In genomic region chr6:122544672-122545071, GRCm38 (mm10) we compare ENCODE assay signal across 37 mouse cellular contexts. TPM values are rescaled to one million over a fixed set of nuclear protein-coding genes. Genes with fewer than 3 reads are reported as not detected.
DNase-seq lines count a peak whose midpoint lies in the region; ATAC-seq and TF ChIP-seq lines count a peak whose summit lies in the region.
"Had no signal": no experiment of that assay in that cellular context is flagged by ENCODE, and none has a peak within 500 bp of the region (broad histone marks: within the 10 kb centered on the region; RNA-seq: fewer than 3 reads in every experiment).

No protein-coding gene starts in this region.

- no peaks in the 10 kb centered on the region for H3K4me1 ChIP-seq in embryonic facial prominence, embryonic 13.5 days
- H3K4me1 ChIP-seq in embryonic facial prominence, embryonic 10.5 days = no peaks in the 10 kb centered on the region
- H3K4me1 ChIP-seq in limb, embryonic 12.5 days (replicated peaks) = peaks cover 15% of the 10 kb centered on the region
- H3K4me1 ChIP-seq in limb, embryonic 10.5 days = peaks cover 2% of the 10 kb centered on the region; the same call in 1 of the 2 replicates
- H3K4me1 ChIP-seq in midbrain, postnatal 0 days (ENCODE audit: insufficient read depth, low read length) = no peaks in the 10 kb centered on the region
- H3K4me1 ChIP-seq in midbrain, embryonic 16.5 days (ENCODE audit: control insufficient read depth, insufficient read depth, low read length) = no peaks in the 10 kb centered on the region
- H3K4me1 ChIP-seq: embryonic facial prominence, embryonic 15.5 days; forebrain, embryonic 13.5 days; liver, embryonic 15.5 days; megakaryocyte, embryonic 14.5 days; midbrain, embryonic 12.5 days; neural tube, embryonic 12.5 days had no signal

- no peaks in the 10 kb centered on the region for H3K9me3 ChIP-seq in embryonic facial prominence, embryonic 13.5 days
- no peaks in the 10 kb centered on the region for H3K9me3 ChIP-seq in embryonic facial prominence, embryonic 10.5 days
- no peaks in the 10 kb centered on the region for H3K9me3 ChIP-seq in limb, embryonic 12.5 days
- H3K9me3 ChIP-seq in limb, embryonic 10.5 days (replicated peaks) = no peaks in the 10 kb centered on the region
- H3K9me3 ChIP-seq in midbrain, postnatal 0 days (ENCODE audit: low read length) = no peaks in the 10 kb centered on the region
- H3K9me3 ChIP-seq in midbrain, embryonic 16.5 days (replicated peaks; ENCODE audit: control insufficient read depth, low read length, poor library complexity, severe bottlenecking) = no peaks in the 10 kb centered on the region
- H3K9me3 ChIP-seq: embryonic facial prominence, embryonic 15.5 days; forebrain, embryonic 13.5 days; liver, embryonic 15.5 days; megakaryocyte, embryonic 14.5 days; midbrain, embryonic 12.5 days; neural tube, embryonic 12.5 days had no signal

- 88% methylated on average over 1 of the region's 1 CpGs for WGBS in embryonic facial prominence, embryonic 13.5 days
- 88% methylated on average over 1 of the region's 1 CpGs for WGBS in embryonic facial prominence, embryonic 10.5 days
- WGBS in limb, embryonic 12.5 days = 88% methylated on average over 1 of the region's 1 CpGs
- WGBS in limb, embryonic 10.5 days = 90% methylated on average over 1 of the region's 1 CpGs
- WGBS in midbrain, postnatal 0 days = 94% methylated on average over 1 of the region's 1 CpGs
- 81% methylated on average over 1 of the region's 1 CpGs for WGBS in midbrain, embryonic 16.5 days

- H3K27ac ChIP-seq in embryonic facial prominence, embryonic 13.5 days = no peak overlapping the region
- no peak overlapping the region for H3K27ac ChIP-seq in embryonic facial prominence, embryonic 10.5 days (replicated peaks)
- H3K27ac ChIP-seq in limb, embryonic 12.5 days = peak overlapping the region; percentile 66
- no peak overlapping the region for H3K27ac ChIP-seq in limb, embryonic 10.5 days
- H3K27ac ChIP-seq in midbrain, postnatal 0 days (ENCODE audit: low read depth, low read length) = no peak overlapping the region
- H3K27ac ChIP-seq in midbrain, embryonic 16.5 days (ENCODE audit: low read length) = no peak overlapping the region
- H3K27ac ChIP-seq: embryonic facial prominence, embryonic 15.5 days; forebrain, embryonic 13.5 days; hindbrain, postnatal 0 days; liver, embryonic 15.5 days; midbrain, embryonic 12.5 days; neural tube, embryonic 12.5 days had no signal

- no peak for TF ChIP-seq CTCF in midbrain, postnatal 0 days (IDR thresholded peaks at IDR 0.05)

- no peak overlapping the region for H3K4me2 ChIP-seq in embryonic facial prominence, embryonic 13.5 days
- H3K4me2 ChIP-seq in limb, embryonic 12.5 days = no peak overlapping the region
- H3K4me2 ChIP-seq in midbrain, postnatal 0 days (ENCODE audit: low read depth, low read length, poor library complexity, severe bottlenecking) = no peak overlapping the region
- no peak overlapping the region for H3K4me2 ChIP-seq in midbrain, embryonic 16.5 days (ENCODE audit: low read length)
- H3K4me2 ChIP-seq: embryonic facial prominence, embryonic 15.5 days; forebrain, embryonic 13.5 days; heart, embryonic 11.5 days; liver, embryonic 15.5 days; midbrain, embryonic 12.5 days; neural tube, embryonic 12.5 days had no signal

- peak; percentile 67; the same call in 1 of the 2 replicates for ATAC-seq in embryonic facial prominence, embryonic 13.5 days (ENCODE audit: insufficient number of reproducible peaks, insufficient read depth, low FRiP score, low TSS enrichment, low read depth)
- ATAC-seq in limb, embryonic 12.5 days (ENCODE audit: insufficient number of reproducible peaks, insufficient read depth, low FRiP score, low TSS enrichment, low read depth) = no peak
- peak; percentile 47; the same call in 1 of the 2 replicates for ATAC-seq in midbrain, postnatal 0 days (ENCODE audit: low FRiP score)
- ATAC-seq in midbrain, embryonic 16.5 days = no peak
- ATAC-seq: forebrain, embryonic 13.5 days; hindbrain, postnatal 0 days; intestine, embryonic 16.5 days; Patski had no signal

- H3K9ac ChIP-seq in embryonic facial prominence, embryonic 13.5 days = no peak overlapping the region
- H3K9ac ChIP-seq in limb, embryonic 12.5 days (replicated peaks) = no peak overlapping the region
- H3K9ac ChIP-seq in midbrain, postnatal 0 days (replicated peaks; ENCODE audit: low read length, poor library complexity, severe bottlenecking) = no peak overlapping the region
- H3K9ac ChIP-seq in midbrain, embryonic 16.5 days (ENCODE audit: low read depth, low read length) = no peak overlapping the region
- H3K9ac ChIP-seq: embryonic facial prominence, embryonic 15.5 days; forebrain, embryonic 13.5 days; liver, embryonic 15.5 days; midbrain, embryonic 12.5 days; neural tube, embryonic 12.5 days had no signal

- no peaks in the 10 kb centered on the region for H3K36me3 ChIP-seq in embryonic facial prominence, embryonic 13.5 days
- H3K36me3 ChIP-seq in embryonic facial prominence, embryonic 10.5 days (replicated peaks) = no peaks in the 10 kb centered on the region
- no peaks in the 10 kb centered on the region for H3K36me3 ChIP-seq in limb, embryonic 12.5 days
- H3K36me3 ChIP-seq in limb, embryonic 10.5 days = no peaks in the 10 kb centered on the region
- no peaks in the 10 kb centered on the region for H3K36me3 ChIP-seq in midbrain, postnatal 0 days (ENCODE audit: insufficient read depth, low read length)
- no peaks in the 10 kb centered on the region for H3K36me3 ChIP-seq in midbrain, embryonic 16.5 days (ENCODE audit: control insufficient read depth, insufficient read depth, low read length)
- H3K36me3 ChIP-seq: embryonic facial prominence, embryonic 15.5 days; liver, embryonic 15.5 days; midbrain, embryonic 12.5 days; neural tube, embryonic 12.5 days had no signal

- H3K27me3 ChIP-seq in embryonic facial prominence, embryonic 13.5 days = no peaks in the 10 kb centered on the region
- H3K27me3 ChIP-seq in embryonic facial prominence, embryonic 10.5 days (replicated peaks; ENCODE audit: low read depth, poor library complexity, severe bottlenecking) = no peaks in the 10 kb centered on the region
- no peaks in the 10 kb centered on the region for H3K27me3 ChIP-seq in limb, embryonic 12.5 days
- H3K27me3 ChIP-seq in limb, embryonic 10.5 days (ENCODE audit: low read depth, poor library complexity, severe bottlenecking) = no peaks in the 10 kb centered on the region
- no peaks in the 10 kb centered on the region for H3K27me3 ChIP-seq in midbrain, postnatal 0 days (ENCODE audit: insufficient read depth, low read length)
- H3K27me3 ChIP-seq in midbrain, embryonic 16.5 days (ENCODE audit: control insufficient read depth, insufficient read depth, low read depth, low read length) = no peaks in the 10 kb centered on the region
- H3K27me3 ChIP-seq: embryonic facial prominence, embryonic 15.5 days; forebrain, embryonic 13.5 days; liver, embryonic 15.5 days; megakaryocyte, embryonic 14.5 days; midbrain, embryonic 12.5 days; neural tube, embryonic 12.5 days had no signal

- no peak for DNase-seq in embryonic facial prominence, embryonic 10.5 days (ENCODE audit: low spot score)
- no peak for DNase-seq in limb, embryonic 10.5 days (ENCODE audit: low spot score)
- DNase-seq in midbrain, postnatal 0 days (ENCODE audit: low spot score) = no peak
- DNase-seq in gastrocnemius, adult 18-20 months (ENCODE audit: low spot score) = no peak
- no peak for DNase-seq in kidney, adult 9 months
- DNase-seq: adrenal gland, postnatal 14 days; cerebellum, adult 18-20 months; cerebellum, postnatal 10 days; gastrocnemius, postnatal 25 days; heart, postnatal 4 days; kidney, postnatal 14 days; lung, postnatal 4 days; right cerebral cortex, adult 18-20 months; spleen, adult 18-20 months; thymus, adult 2 months; thymus, postnatal 36 days had no signal

- H3K4me3 ChIP-seq in embryonic facial prominence, embryonic 13.5 days = no peak overlapping the region
- H3K4me3 ChIP-seq in embryonic facial prominence, embryonic 10.5 days = no peak overlapping the region
- no peak overlapping the region for H3K4me3 ChIP-seq in limb, embryonic 12.5 days (replicated peaks)
- no peak overlapping the region for H3K4me3 ChIP-seq in limb, embryonic 10.5 days
- no peak overlapping the region for H3K4me3 ChIP-seq in midbrain, postnatal 0 days (ENCODE audit: low read depth, low read length)
- H3K4me3 ChIP-seq in midbrain, embryonic 16.5 days (ENCODE audit: low read depth, low read length) = no peak overlapping the region
- H3K4me3 ChIP-seq: embryonic facial prominence, embryonic 15.5 days; forebrain, embryonic 13.5 days; liver, embryonic 15.5 days; megakaryocyte, embryonic 14.5 days; midbrain, embryonic 12.5 days; neural tube, embryonic 12.5 days had no signal

RNA-seq across cellular contexts. Expression of gene Aicda, which starts 8.9 kb away (rescaled TPM):
- polyA plus RNA-seq in embryonic facial prominence, embryonic 13.5 days (2015; fragmentation: Nextera tagmentation; extraction: Ambion mirVana) = 0.11 TPM in 1 of 2 replicates, not detected in the other
- polyA plus RNA-seq in embryonic facial prominence, embryonic 10.5 days (2016; fragmentation: Nextera tagmentation; extraction: Ambion mirVana) = 0.14 TPM in 1 of 2 replicates, not detected in the other
- polyA plus RNA-seq in limb, embryonic 12.5 days (2016; fragmentation: Nextera tagmentation; extraction: Ambion mirVana) = 0.34 and 0.36 TPM in 2 replicates
- 0.28 TPM in 1 of 2 replicates, not detected in the other for polyA plus RNA-seq in limb, embryonic 10.5 days (2016; fragmentation: Nextera tagmentation; extraction: Ambion mirVana)
- total RNA-seq in midbrain, postnatal 0 days (2014; rRNA removed) = 0.11 and 1.3 TPM in 2 replicates
- polyA plus RNA-seq in midbrain, postnatal 0 days (2015; fragmentation: Nextera tagmentation; extraction: Ambion mirVana) = 0.49 and 0.53 TPM in 2 replicates
- polyA plus RNA-seq in midbrain, embryonic 16.5 days (2015; fragmentation: Nextera tagmentation; extraction: Ambion mirVana) = 0.24 and 0.31 TPM in 2 replicates
- total RNA-seq in gastrocnemius, adult 18-20 months (2021) = not detected
- total RNA-seq: adrenal gland, postnatal 14 days; common myeloid progenitor, adult 5-6 weeks; gastrocnemius, postnatal 25 days; heart, adult 18-20 months; heart, postnatal 4 days; left cerebral cortex, postnatal 10 days; MEL had no signal
- polyA plus RNA-seq: C2C12; embryonic facial prominence, embryonic 15.5 days; heart, postnatal 0 days; intestine, embryonic 16.5 days; kidney, embryonic 14.5 days; liver, embryonic 15.5 days; lung, embryonic 16.5 days; midbrain, embryonic 12.5 days; Patski had no signal

RNA-seq across cellular contexts. Expression of gene Mfap5, which starts 39.0 kb away (rescaled TPM):
- 1.7 and 2.0 TPM in 2 replicates for polyA plus RNA-seq in embryonic facial prominence, embryonic 13.5 days (2015; fragmentation: Nextera tagmentation; extraction: Ambion mirVana)
- 0.59 and 0.62 TPM in 2 replicates for polyA plus RNA-seq in embryonic facial prominence, embryonic 10.5 days (2016; fragmentation: Nextera tagmentation; extraction: Ambion mirVana)
- polyA plus RNA-seq in limb, embryonic 12.5 days (2016; fragmentation: Nextera tagmentation; extraction: Ambion mirVana) = 1.2 and 2.1 TPM in 2 replicates
- polyA plus RNA-seq in limb, embryonic 10.5 days (2016; fragmentation: Nextera tagmentation; extraction: Ambion mirVana) = 0.30 and 0.51 TPM in 2 replicates
- 1.9 and 2.5 TPM in 2 replicates for total RNA-seq in midbrain, postnatal 0 days (2014; rRNA removed)
- 6.5 and 10.1 TPM in 2 replicates for polyA plus RNA-seq in midbrain, postnatal 0 days (2015; fragmentation: Nextera tagmentation; extraction: Ambion mirVana)
- 3.6 and 4.1 TPM in 2 replicates for polyA plus RNA-seq in midbrain, embryonic 16.5 days (2015; fragmentation: Nextera tagmentation; extraction: Ambion mirVana)
- 10 to 100 TPM; 17.1 to 24.2 TPM for total RNA-seq in gastrocnemius, adult 18-20 months (2021)
- total RNA-seq: common myeloid progenitor, adult 5-6 weeks; MEL had no signal
- polyA plus RNA-seq: Patski had no signal

RNA-seq across cellular contexts. Expression of gene Rimklb, which starts 46.1 kb away (rescaled TPM):
- 27.6 and 32.4 TPM in 2 replicates for polyA plus RNA-seq in embryonic facial prominence, embryonic 13.5 days (2015; fragmentation: Nextera tagmentation; extraction: Ambion mirVana)
- polyA plus RNA-seq in embryonic facial prominence, embryonic 10.5 days (2016; fragmentation: Nextera tagmentation; extraction: Ambion mirVana) = 35.9 and 40.3 TPM in 2 replicates
- polyA plus RNA-seq in limb, embryonic 12.5 days (2016; fragmentation: Nextera tagmentation; extraction: Ambion mirVana) = 52.6 and 57.0 TPM in 2 replicates
- polyA plus RNA-seq in limb, embryonic 10.5 days (2016; fragmentation: Nextera tagmentation; extraction: Ambion mirVana) = 39.4 and 49.3 TPM in 2 replicates
- 134 and 164 TPM in 2 replicates for total RNA-seq in midbrain, postnatal 0 days (2014; rRNA removed)
- polyA plus RNA-seq in midbrain, postnatal 0 days (2015; fragmentation: Nextera tagmentation; extraction: Ambion mirVana) = 114 and 120 TPM in 2 replicates
- polyA plus RNA-seq in midbrain, embryonic 16.5 days (2015; fragmentation: Nextera tagmentation; extraction: Ambion mirVana) = 112 and 128 TPM in 2 replicates
- under 1 TPM; 0.21 to 0.38 TPM for total RNA-seq in gastrocnemius, adult 18-20 months (2021)
- total RNA-seq: common myeloid progenitor, adult 5-6 weeks had no signal
- polyA plus RNA-seq: C2C12, Patski had no signal

RNA-seq across cellular contexts. Expression of gene Apobec1, which starts 57.6 kb away (rescaled TPM):
- 2.5 and 3.2 TPM in 2 replicates for polyA plus RNA-seq in embryonic facial prominence, embryonic 13.5 days (2015; fragmentation: Nextera tagmentation; extraction: Ambion mirVana)
- polyA plus RNA-seq in embryonic facial prominence, embryonic 10.5 days (2016; fragmentation: Nextera tagmentation; extraction: Ambion mirVana) = 0.89 and 0.96 TPM in 2 replicates
- 1.2 and 2.6 TPM in 2 replicates for polyA plus RNA-seq in limb, embryonic 12.5 days (2016; fragmentation: Nextera tagmentation; extraction: Ambion mirVana)
- 0.63 and 1.5 TPM in 2 replicates for polyA plus RNA-seq in limb, embryonic 10.5 days (2016; fragmentation: Nextera tagmentation; extraction: Ambion mirVana)
- total RNA-seq in midbrain, postnatal 0 days (2014; rRNA removed) = 0.88 and 0.90 TPM in 2 replicates
- 1.7 and 2.1 TPM in 2 replicates for polyA plus RNA-seq in midbrain, postnatal 0 days (2015; fragmentation: Nextera tagmentation; extraction: Ambion mirVana)
- polyA plus RNA-seq in midbrain, embryonic 16.5 days (2015; fragmentation: Nextera tagmentation; extraction: Ambion mirVana) = 0.66 and 1.7 TPM in 2 replicates
- 1 to 10 TPM in 1 of 2 experiments, under 1 TPM in 1; 0.80 to 1.1 TPM for total RNA-seq in gastrocnemius, adult 18-20 months (2021)

Comparison
In these comparisons a context has a peak if more than half of its experiments do, and no peak if none do; other contexts are left out.
1. ATAC-seq: peak in embryonic facial prominence, embryonic 13.5 days (single experiment) and midbrain, postnatal 0 days (single experiment); none in limb, embryonic 12.5 days (single experiment) and midbrain, embryonic 16.5 days (single experiment).